Mouse (Mus musculus): ENCODE results near the gene Poglut1. TPM values are rescaled to one million over a fixed set of nuclear protein-coding genes. Genes with fewer than 3 reads are reported as not detected.

Gene Poglut1
- polyA plus RNA-seq, 1 experiment from 2014 or later, result 80.3 TPM

DNA sequence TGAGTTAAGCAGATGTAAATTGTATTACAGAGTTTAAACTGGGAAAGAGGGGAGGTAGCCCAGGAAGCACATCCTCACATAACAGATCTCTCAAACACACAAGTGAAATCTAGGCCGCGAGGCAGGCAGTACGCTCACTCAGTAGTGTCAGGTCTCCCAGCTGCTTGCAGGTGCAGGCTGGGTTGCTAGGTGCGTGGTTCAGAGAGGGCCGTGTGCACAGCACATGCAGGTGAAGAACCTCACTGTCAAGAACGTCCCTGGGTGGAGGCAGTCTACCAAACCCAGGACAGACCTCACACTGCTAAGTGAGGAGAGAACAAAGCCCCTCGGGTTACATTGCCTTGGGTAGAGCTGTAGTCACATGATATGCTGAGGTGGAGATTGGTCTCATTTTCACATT is 34.7 kb upstream of the Poglut1 start:
- H3K27me3 ChIP-seq, result no peaks in the 10 kb centered on the region
- no peaks in the 10 kb centered on the region for H3K9me3 ChIP-seq
- H3K4me1 ChIP-seq, result no peaks in the 10 kb centered on the region
- H3K36me3 ChIP-seq, result peaks cover 85% of the 10 kb centered on the region
- WGBS, result 94% methylated on average over 7 of the region's 7 CpGs
- no peak overlapping the region for H3K9ac ChIP-seq
- H3K27ac ChIP-seq, result no peak overlapping the region
- no peak overlapping the region for H3K4me3 ChIP-seq
- H3K4me2 ChIP-seq, result no peak overlapping the region
- no peak for ATAC-seq (ENCODE audit: insufficient number of reproducible peaks, insufficient read depth, low FRiP score, low TSS enrichment, low read depth)

- Histone ChIP-seq H3K4me2 (no peak overlapping the region), H3K27ac (no peak overlapping the region), H3K36me3 (peaks cover 81% of the 10 kb centered on the region), H3K4me3 (no peak overlapping the region), H3K9ac (no peak overlapping the region), H3K27me3 (no peaks in the 10 kb centered on the region), H3K4me1 (no peaks in the 10 kb centered on the region), H3K9me3 (no peaks in the 10 kb centered on the region)
- no peak for ATAC-seq (ENCODE audit: insufficient number of reproducible peaks, insufficient read depth, low FRiP score, low TSS enrichment, low read depth)
- 96% methylated on average over 3 of the region's 3 CpGs for WGBS
Observed at GRCm38 (mm10) chr16:38571481-38571880, 21.4 kb upstream of the Poglut1 start.

DNA sequence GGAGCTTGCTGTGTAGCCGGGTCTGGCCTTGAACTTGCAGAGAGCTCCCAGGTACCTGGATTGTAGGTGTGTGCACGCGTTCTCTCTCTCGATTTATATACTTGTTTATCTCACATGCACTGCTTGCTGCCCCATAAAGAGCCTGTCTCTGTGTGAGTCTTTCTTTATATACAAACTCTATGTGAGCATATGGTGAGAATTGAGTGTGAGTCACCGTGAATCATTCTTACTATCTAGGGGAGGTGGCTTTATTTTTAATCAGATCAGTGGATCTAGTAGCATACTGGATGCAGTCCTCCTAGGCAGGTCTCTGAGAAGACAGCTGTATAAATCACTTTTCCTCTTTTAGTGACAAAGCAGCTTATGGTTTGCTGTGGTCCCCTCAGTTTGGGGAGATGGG is 18.1 kb upstream of the Poglut1 start:
- H3K4me2 ChIP-seq, result no peak overlapping the region
- ATAC-seq (ENCODE audit: insufficient number of reproducible peaks, insufficient read depth, low FRiP score, low TSS enrichment, low read depth), result no peak

GRCm38 (mm10) chr16:38563516-38563915 is 13.5 kb upstream of the Poglut1 start:
- H3K36me3 ChIP-seq, result peaks cover 37% of the 10 kb centered on the region
- no peaks in the 10 kb centered on the region for H3K9me3 ChIP-seq
- 31% methylated on average over 10 of the region's 10 CpGs for WGBS
- peaks cover 22% of the 10 kb centered on the region for H3K4me1 ChIP-seq
- peak overlapping the region; percentile 68 for H3K4me2 ChIP-seq
- no peak overlapping the region for H3K27ac ChIP-seq
- H3K4me3 ChIP-seq, result peak overlapping the region; percentile 93
- no peak for ATAC-seq (ENCODE audit: insufficient number of reproducible peaks, insufficient read depth, low FRiP score, low TSS enrichment, low read depth)
- H3K9ac ChIP-seq, result peak overlapping the region; percentile 97
- peaks cover 18% of the 10 kb centered on the region for H3K27me3 ChIP-seq

More for the DNA sequence above, 18.1 kb upstream of the Poglut1 start:
- Histone ChIP-seq H3K9me3 (no peaks in the 10 kb centered on the region), H3K27me3 (no peaks in the 10 kb centered on the region), H3K27ac (no peak overlapping the region), H3K9ac (no peak overlapping the region), H3K4me1 (peaks cover 22% of the 10 kb centered on the region), H3K36me3 (peaks cover 82% of the 10 kb centered on the region), H3K4me3 (no peak overlapping the region)
- 90% methylated on average over 5 of the region's 5 CpGs for WGBS

- peak; percentile 61; the same call in 1 of the 2 replicates for ATAC-seq (ENCODE audit: insufficient number of reproducible peaks, insufficient read depth, low FRiP score, low TSS enrichment, low read depth)
- peak overlapping the region; percentile 91 for H3K27ac ChIP-seq
- peak overlapping the region; percentile 68 for H3K4me2 ChIP-seq
- H3K9ac ChIP-seq, result peak overlapping the region; percentile 97
- peak overlapping the region; percentile 93 for H3K4me3 ChIP-seq
- H3K27me3 ChIP-seq, result peaks cover 23% of the 10 kb centered on the region
- no peaks in the 10 kb centered on the region for H3K9me3 ChIP-seq
- H3K36me3 ChIP-seq, result peaks cover 32% of the 10 kb centered on the region
- under 1% methylated on average over 25 of the region's 25 CpGs for whole genome bisulfite sequencing
- H3K4me1 ChIP-seq, result peaks cover 22% of the 10 kb centered on the region
Observed at GRCm38 (mm10) chr16:38562968-38563327, 12.9 kb upstream of the Poglut1 start.

DNA sequence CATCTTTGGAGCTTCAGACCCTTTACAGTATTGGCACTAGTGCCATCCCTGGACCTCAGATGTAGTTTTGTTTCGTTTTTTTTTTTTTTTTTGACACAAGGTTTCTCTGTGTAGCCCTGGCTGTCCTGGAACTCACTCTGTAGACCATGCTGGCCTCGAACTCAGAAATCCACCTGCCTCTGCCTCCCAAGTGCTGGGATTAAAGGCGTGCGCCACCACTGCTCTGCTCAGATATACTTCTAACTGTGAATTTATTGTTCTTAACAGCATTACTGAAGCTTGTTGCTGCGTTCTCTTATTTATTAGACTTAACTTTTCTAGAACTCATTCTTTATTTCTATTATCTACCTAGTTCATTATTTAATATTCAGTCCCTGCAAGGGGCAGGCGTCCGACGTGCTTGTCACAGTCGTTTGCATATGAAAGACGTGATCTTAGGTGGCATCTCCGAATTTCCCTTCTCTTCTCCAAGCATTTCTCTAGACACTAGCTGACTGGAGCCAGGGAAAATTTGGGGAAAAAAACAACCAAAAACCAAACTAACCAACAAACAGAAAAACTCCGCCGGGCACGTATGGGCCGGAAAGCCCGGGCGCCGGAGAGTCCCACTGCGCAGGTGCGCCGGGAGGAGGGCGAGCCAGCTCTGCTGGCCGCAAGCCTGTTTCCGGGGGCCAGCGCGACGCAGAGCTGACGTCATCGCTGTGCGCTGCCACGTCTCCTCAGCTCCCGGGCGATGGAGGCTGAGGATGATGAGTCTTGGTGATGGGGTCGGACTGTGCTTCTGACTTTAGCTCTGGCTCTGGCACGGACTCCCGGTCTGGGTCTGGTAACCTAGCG is 12.3 kb upstream of the Poglut1 start:
- peak overlapping the region; percentile 97 for H3K9ac ChIP-seq
- peaks cover 27% of the 10 kb centered on the region for H3K36me3 ChIP-seq
- ATAC-seq (ENCODE audit: insufficient number of reproducible peaks, insufficient read depth, low FRiP score, low TSS enrichment, low read depth), result peak; percentile 93
- peak overlapping the region; percentile 68 for H3K4me2 ChIP-seq
- peak overlapping the region; percentile 93 for H3K4me3 ChIP-seq
- peak overlapping the region; percentile 91 for H3K27ac ChIP-seq
- H3K4me1 ChIP-seq, result peaks cover 22% of the 10 kb centered on the region
- no peaks in the 10 kb centered on the region for H3K9me3 ChIP-seq
- 6% methylated on average over 37 of the region's 37 CpGs for WGBS
- H3K27me3 ChIP-seq, result peaks cover 23% of the 10 kb centered on the region

GRCm38 (mm10) chr16:38558221-38558748 is 8.2 kb upstream of the Poglut1 start, which contains the start of gene Tmem39a:
Gene Tmem39a (plus strand): TSS chr16:38558698.
- Histone ChIP-seq H3K27me3 (peaks cover 41% of the 10 kb centered on the region), H3K9me3 (no peaks in the 10 kb centered on the region), H3K4me3 (no peak within 1 kb of the TSS), H3K4me2 (no peak within 1 kb of the TSS), H3K36me3 (no peaks in the 10 kb centered on the region), H3K27ac (no peak within 1 kb of the TSS), H3K4me1 (no peaks in the 10 kb centered on the region), H3K9ac (0 out of 2 replicates have a peak within 1 kb of the TSS, but pooled peaks have one; percentile 21)
- ATAC-seq (ENCODE audit: insufficient number of reproducible peaks, insufficient read depth, low FRiP score, low TSS enrichment, low read depth), result no peak
- WGBS, result 75% methylated on average over 3 of the region's 3 CpGs

DNA sequence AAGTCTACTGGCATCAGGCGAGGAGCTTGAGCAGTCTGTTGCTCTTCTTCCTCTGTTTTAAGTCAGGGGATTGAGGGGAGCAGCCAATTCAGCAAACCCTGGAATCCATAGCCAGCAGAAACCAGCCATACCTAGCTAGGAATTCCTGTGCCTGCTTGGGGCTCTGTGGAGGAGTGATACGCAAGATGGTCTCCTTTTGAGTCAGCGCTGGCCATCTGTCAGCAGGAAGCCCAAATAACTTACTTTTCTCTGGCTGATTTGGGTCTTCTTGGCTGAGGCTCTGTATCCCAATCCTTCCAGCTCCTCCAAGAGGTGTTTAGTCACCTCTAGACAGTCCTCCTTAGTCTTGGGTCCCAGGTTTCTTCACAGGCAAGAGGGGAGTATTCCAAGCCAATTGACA is 5.9 kb upstream of the Poglut1 start:
- Histone ChIP-seq H3K9ac (no peak overlapping the region), H3K27me3 (peaks cover 51% of the 10 kb centered on the region), H3K4me2 (no peak overlapping the region), H3K9me3 (no peaks in the 10 kb centered on the region), H3K27ac (no peak overlapping the region), H3K4me1 (no peaks in the 10 kb centered on the region), H3K4me3 (no peak overlapping the region), H3K36me3 (no peaks in the 10 kb centered on the region)
- 76% methylated on average over 3 of the region's 3 CpGs for WGBS
- no peak for ATAC-seq (ENCODE audit: insufficient number of reproducible peaks, insufficient read depth, low FRiP score, low TSS enrichment, low read depth)

GRCm38 (mm10) chr16:38548000-38548399 is 2.1 kb downstream of the Poglut1 start:
- Histone ChIP-seq H3K4me2 (peak overlapping the region; percentile 74; the same call in 1 of the 2 replicates), H3K27me3 (peaks cover 8% of the 10 kb centered on the region), H3K9ac (no peak overlapping the region), H3K36me3 (peaks cover 47% of the 10 kb centered on the region), H3K4me3 (no peak overlapping the region), H3K9me3 (no peaks in the 10 kb centered on the region), H3K27ac (no peak overlapping the region), H3K4me1 (peaks cover 15% of the 10 kb centered on the region)
- 82% methylated on average over 1 of the region's 1 CpGs for WGBS
- ATAC-seq (ENCODE audit: insufficient number of reproducible peaks, insufficient read depth, low FRiP score, low TSS enrichment, low read depth), result no peak

DNA sequence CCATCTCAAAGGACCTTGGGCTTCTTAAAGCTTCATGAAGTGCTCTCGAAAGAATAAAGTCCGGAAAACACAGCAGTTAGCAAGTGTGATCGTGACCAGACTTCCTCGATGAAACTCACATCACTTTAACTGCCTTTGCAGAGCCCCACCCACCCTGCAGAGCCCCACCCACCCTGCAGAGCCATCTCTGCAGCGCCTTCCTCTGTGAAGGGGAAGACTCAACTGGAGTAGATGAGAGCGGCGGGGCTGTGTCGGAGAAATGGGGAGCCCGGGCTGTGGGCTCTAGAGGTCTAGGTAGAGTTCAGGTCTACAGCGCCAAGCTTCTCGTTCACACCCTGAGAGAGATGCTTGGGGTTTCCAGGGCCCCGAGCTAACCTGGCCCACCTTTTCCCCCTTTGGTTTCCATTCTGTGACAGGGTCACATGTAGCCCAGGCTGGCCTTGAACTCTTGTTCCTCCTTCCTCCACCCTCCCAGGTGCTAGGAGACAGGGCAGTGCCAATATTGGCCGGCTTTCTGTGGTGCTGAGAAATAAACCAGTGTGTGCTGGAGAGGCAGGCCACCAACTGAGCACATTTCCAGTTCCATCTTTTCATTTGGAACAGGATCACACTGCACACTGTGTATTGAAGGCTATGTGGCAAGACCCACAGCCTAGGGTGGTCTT is 11.2 kb downstream of the Poglut1 start:
- H3K27me3 ChIP-seq, result no peaks in the 10 kb centered on the region
- WGBS, result 90% methylated on average over 13 of the region's 13 CpGs

GRCm38 (mm10) chr16:38536544-38537146 is 13.4 kb downstream of the Poglut1 start:
- no peak for ATAC-seq (ENCODE audit: insufficient number of reproducible peaks, insufficient read depth, low FRiP score, low TSS enrichment, low read depth)
- 48% methylated on average over 8 of the region's 8 CpGs for WGBS

More for the DNA sequence above, 11.2 kb downstream of the Poglut1 start:
- Histone ChIP-seq H3K4me3 (no peak overlapping the region), H3K4me2 (no peak overlapping the region), H3K9me3 (no peaks in the 10 kb centered on the region), H3K4me1 (0 out of 2 replicates have a peak, but pooled peaks cover 5% of the 10 kb centered on the region), H3K36me3 (peaks cover 82% of the 10 kb centered on the region), H3K27ac (no peak overlapping the region), H3K9ac (no peak overlapping the region)
- ATAC-seq (ENCODE audit: insufficient number of reproducible peaks, insufficient read depth, low FRiP score, low TSS enrichment, low read depth), result no peak

More at GRCm38 (mm10) chr16:38536544-38537146, 13.4 kb downstream of the Poglut1 start:
- no peaks in the 10 kb centered on the region for H3K27me3 ChIP-seq
- H3K36me3 ChIP-seq, result peaks cover 83% of the 10 kb centered on the region
- no peak overlapping the region for H3K27ac ChIP-seq
- H3K4me2 ChIP-seq, result no peak overlapping the region
- H3K9ac ChIP-seq, result 0 out of 2 replicates have a peak overlapping the region, but pooled peaks have one; percentile 32
- no peaks in the 10 kb centered on the region for H3K9me3 ChIP-seq
- 0 out of 2 replicates have a peak, but pooled peaks cover 5% of the 10 kb centered on the region for H3K4me1 ChIP-seq
- no peak overlapping the region for H3K4me3 ChIP-seq
